Mouse (Mus musculus): ENCODE results near the gene Cenpb. TPM values are rescaled to one million over a fixed set of nuclear protein-coding genes. Genes with fewer than 3 reads are reported as not detected.

Cenpb gene
- total and polyA plus RNA-seq, 3 experiments, result 57.1 to 92.6 (median 71.9) TPM

DNA sequence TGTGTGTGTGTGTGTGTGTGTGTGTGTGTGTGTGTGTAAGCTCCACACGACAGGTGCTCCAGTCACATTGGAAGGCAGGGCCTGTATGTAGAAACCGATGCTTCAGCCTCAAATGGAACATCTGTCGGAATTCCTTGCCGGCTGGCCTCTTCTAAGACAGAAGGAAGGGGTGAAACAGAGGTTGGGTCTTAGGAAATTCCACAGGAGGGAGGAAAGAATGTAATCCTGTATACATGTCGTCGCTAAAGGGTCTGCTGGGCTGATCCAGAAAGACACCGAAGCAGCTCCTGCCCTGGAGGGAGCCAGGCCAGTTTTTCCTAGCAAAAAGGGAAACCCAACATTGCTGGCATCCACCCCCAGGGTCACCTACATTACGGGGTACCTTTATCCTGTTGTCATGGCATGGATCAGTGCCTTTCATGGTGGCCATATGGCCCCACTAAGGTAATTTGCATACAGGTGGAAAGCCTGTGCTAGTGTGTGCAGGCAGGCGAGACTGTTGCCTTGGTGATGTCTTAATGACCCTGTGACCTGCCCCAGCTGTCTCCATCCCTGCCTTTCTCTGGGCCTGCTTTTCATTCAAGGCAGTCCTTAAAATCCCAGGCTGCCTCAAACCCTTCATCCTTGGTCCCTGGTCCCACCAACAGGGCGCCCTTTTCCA lies 10.6 kb upstream of the Cenpb start:
- H3K9ac ChIP-seq (ENCODE audit: low read depth, low read length), result no peak overlapping the region
- no peak overlapping the region for H3K4me3 ChIP-seq
- TF ChIP-seq EP300 (IDR thresholded peaks at IDR 0.05; ENCODE audit: insufficient read depth, low read depth, low read length), result no peak
- no peak for TF ChIP-seq CTCF (IDR thresholded peaks at IDR 0.05)
- TF ChIP-seq POLR2A (IDR thresholded peaks at IDR 0.05; ENCODE audit: insufficient read depth, low read depth, low read length), result no peak
- intact Hi-C loops (cut with DNase I), result no loop called here
- H3K27me3 ChIP-seq (ENCODE audit: control insufficient read depth, insufficient read depth, low read length), result no peaks in the 10 kb centered on the region
- DNase-seq, result peak in 1 of 2 experiments; percentile 36
- no peaks in the 10 kb centered on the region for H3K36me3 ChIP-seq (ENCODE audit: control insufficient read depth, insufficient read depth, low read length)
- H3K79me2 ChIP-seq (replicated peaks; ENCODE audit: control insufficient read depth, insufficient read depth, low read length), result no peaks in the 10 kb centered on the region
- WGBS, result 80% methylated on average over 10 of the region's 10 CpGs
- no peak overlapping the region for H3K27ac ChIP-seq
- H3K4me1 ChIP-seq (ENCODE audit: control insufficient read depth, insufficient read depth, low read length), result peaks cover 5% of the 10 kb centered on the region

DNA sequence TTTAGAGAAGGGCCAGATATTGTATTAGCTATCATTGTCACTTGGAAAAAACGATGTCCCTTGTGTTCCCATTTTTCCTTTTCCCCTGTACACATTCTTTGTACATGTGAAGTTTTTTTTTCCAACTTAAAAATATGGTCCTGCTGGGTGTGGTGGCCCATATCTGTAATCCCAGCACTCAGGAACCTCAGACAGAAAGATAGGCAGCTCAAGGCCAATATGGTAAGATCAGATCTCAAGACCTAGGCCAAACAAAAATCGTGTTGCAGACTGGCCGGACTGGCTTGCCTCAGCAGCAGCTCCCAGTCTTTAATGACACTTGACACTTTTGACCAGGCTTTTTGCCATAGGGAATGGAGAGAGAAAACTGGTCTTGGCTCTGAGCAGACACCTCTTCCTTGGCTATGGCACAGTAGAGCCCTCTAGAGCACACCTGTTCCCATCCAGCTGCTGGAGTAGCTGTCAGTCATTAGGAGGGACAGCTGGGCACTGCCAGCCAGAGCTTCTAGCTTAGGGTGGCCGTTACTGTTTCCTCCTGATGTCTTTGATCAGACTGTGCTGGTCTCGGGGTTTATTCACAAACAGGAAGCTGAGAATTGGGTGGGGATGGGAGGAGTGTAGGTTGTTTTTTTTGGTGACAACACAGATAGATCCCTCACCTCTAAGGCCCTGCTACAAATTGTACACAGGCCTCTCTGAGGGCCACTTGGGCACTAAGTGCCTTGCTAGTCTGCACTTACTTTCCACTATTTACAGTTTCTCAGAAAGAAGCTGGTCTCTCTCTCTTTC lies 9.8 kb upstream of the Cenpb start:
- Histone ChIP-seq H3K79me2 (replicated peaks; ENCODE audit: control insufficient read depth, insufficient read depth, low read length) (no peaks in the 10 kb centered on the region), H3K4me1 (ENCODE audit: control insufficient read depth, insufficient read depth, low read length) (peaks cover 5% of the 10 kb centered on the region), H3K27ac (no peak overlapping the region), H3K36me3 (ENCODE audit: control insufficient read depth, insufficient read depth, low read length) (no peaks in the 10 kb centered on the region), H3K27me3 (ENCODE audit: control insufficient read depth, insufficient read depth, low read length) (no peaks in the 10 kb centered on the region), H3K9ac (ENCODE audit: low read depth, low read length) (no peak overlapping the region), H3K4me3 (no peak overlapping the region)
- 50% methylated on average over 5 of the region's 5 CpGs for WGBS
- DNase-seq, result no peak
- TF ChIP-seq CTCF (IDR thresholded peaks at IDR 0.05), result no peak
- TF ChIP-seq EP300 (IDR thresholded peaks at IDR 0.05; ENCODE audit: insufficient read depth, low read depth, low read length), result no peak
- TF ChIP-seq POLR2A (IDR thresholded peaks at IDR 0.05; ENCODE audit: insufficient read depth, low read depth, low read length), result no peak
- intact Hi-C loops (cut with DNase I), result loop anchor here (10.0 kb wide), 1 partner anchor 165 kb away; the partner anchor contains the start of gene Rnf24

DNA sequence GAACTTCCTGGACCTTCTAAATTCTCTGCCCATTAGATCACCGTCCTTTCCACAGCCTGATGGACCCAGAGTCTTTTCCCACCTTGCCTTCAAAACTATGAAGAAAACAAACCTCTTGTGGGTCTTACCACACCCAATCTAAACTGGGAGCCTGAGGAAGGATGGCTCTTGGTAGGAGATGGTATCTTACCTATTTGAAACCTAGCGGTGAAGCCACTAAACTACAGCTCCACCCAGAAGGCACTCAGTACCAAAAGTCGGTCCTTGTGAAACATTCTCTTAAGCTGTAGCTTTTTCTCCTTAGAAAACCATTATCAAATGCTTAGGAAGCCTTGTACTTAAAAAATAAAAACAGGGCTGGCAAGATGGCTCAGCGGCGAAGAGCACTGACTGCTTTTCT lies 8.4 kb upstream of the Cenpb start:
- no peaks in the 10 kb centered on the region for H3K79me2 ChIP-seq (replicated peaks; ENCODE audit: control insufficient read depth, insufficient read depth, low read length)

DNA sequence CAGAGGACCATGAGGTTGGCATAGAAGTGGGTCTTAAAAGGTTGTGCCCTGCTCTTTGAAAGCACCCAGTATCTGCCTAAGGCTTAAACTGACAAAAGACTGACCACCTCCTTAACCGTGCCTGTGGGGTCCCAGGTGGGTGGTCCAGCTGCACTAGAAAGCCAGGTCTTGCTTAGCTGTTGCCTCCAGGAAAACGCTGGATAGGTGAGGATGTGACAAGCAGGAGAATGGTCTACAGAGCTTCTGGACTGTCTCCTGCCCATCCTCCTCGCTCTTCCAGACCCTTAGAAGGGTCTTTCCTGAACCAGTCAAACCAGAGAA lies 7.7 kb upstream of the Cenpb start:
- 53% methylated on average over 3 of the region's 3 CpGs for WGBS
- Histone ChIP-seq H3K36me3 (ENCODE audit: control insufficient read depth, insufficient read depth, low read length) (no peaks in the 10 kb centered on the region), H3K27ac (peak overlapping the region; percentile 70), H3K4me3 (peak overlapping the region; percentile 63; the same call in 1 of the 2 replicates), H3K27me3 (ENCODE audit: control insufficient read depth, insufficient read depth, low read length) (no peaks in the 10 kb centered on the region), H3K4me1 (ENCODE audit: control insufficient read depth, insufficient read depth, low read length) (peaks cover 5% of the 10 kb centered on the region), H3K79me2 (replicated peaks; ENCODE audit: control insufficient read depth, insufficient read depth, low read length) (no peaks in the 10 kb centered on the region), H3K9ac (ENCODE audit: low read depth, low read length) (peak overlapping the region; percentile 68)
- intact Hi-C loops (cut with DNase I), result loop anchor here (10.0 kb wide), 1 partner anchor 167 kb away; the partner anchor contains the start of gene Rnf24
- TF ChIP-seq POLR2A (IDR thresholded peaks at IDR 0.05; ENCODE audit: insufficient read depth, low read depth, low read length) (no peak), EP300 (IDR thresholded peaks at IDR 0.05; ENCODE audit: insufficient read depth, low read depth, low read length) (no peak), CTCF (IDR thresholded peaks at IDR 0.05) (no peak)
- DNase-seq, result no peak

More for the DNA sequence above, 8.4 kb upstream of the Cenpb start:
- H3K27me3 ChIP-seq (ENCODE audit: control insufficient read depth, insufficient read depth, low read length), result no peaks in the 10 kb centered on the region
- no peak overlapping the region for H3K4me3 ChIP-seq
- intact Hi-C loops (cut with DNase I), result loop anchor here (10.0 kb wide), 1 partner anchor 166 kb away; the partner anchor contains the start of gene Rnf24
- no peak overlapping the region for H3K9ac ChIP-seq (ENCODE audit: low read depth, low read length)
- TF ChIP-seq EP300 (IDR thresholded peaks at IDR 0.05; ENCODE audit: insufficient read depth, low read depth, low read length), result no peak
- no peak for TF ChIP-seq CTCF (IDR thresholded peaks at IDR 0.05)
- no peak for TF ChIP-seq POLR2A (IDR thresholded peaks at IDR 0.05; ENCODE audit: insufficient read depth, low read depth, low read length)
- no peaks in the 10 kb centered on the region for H3K36me3 ChIP-seq (ENCODE audit: control insufficient read depth, insufficient read depth, low read length)
- WGBS, result 93% methylated on average over 5 of the region's 5 CpGs
- no peak for DNase-seq
- H3K27ac ChIP-seq, result no peak overlapping the region
- H3K4me1 ChIP-seq (ENCODE audit: control insufficient read depth, insufficient read depth, low read length), result peaks cover 5% of the 10 kb centered on the region

DNA sequence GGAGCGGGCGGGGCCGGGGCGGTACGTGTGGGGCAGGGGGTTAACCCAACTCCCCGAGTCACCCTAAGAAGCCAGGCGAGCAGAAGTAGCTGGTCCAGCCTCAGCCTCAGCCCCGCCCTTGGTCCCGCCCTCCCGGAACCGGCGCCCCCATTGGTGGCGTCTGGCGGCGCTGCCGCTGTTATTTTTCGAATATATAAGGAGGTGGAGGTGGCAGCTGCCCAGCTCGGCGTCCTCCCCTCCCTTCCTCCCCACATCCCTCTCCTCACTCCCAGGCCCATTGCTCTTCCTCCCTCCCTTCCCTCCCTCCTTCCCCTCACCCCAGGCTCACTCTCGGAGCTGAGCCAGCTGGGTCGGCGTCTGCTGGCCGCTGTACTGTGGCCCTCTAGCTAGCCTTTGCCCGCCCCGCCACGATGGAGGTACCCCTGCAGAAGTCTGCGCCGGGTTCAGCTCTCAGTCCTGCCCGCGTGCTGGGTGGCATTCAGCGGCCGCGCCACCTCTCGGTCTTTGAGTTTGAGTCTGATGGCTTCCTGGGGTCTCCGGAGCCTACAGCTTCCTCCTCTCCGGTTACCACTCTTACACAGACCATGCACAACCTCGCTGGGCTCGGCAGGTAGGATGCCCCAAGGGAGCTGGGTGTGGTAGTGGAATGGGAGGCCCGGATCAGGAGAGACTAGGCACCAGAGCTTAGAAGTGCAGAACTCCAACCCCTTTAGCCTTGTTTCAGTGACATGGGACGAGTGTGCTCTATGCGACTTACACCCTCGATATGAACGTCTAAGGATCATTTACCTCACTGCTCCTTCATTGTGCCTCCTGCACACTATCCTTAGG lies 7.1 kb upstream of the Cenpb start, which contains the start of the genes Cdc25b and Spef1:
Cdc25b (plus strand) TSS at position 179 of the 831 bp plus-strand sequence.
Spef1 (minus strand) TSS at position 512 of the 831 bp plus-strand sequence.
- Histone ChIP-seq H3K36me3 (ENCODE audit: control insufficient read depth, insufficient read depth, low read length) (no peaks in the 10 kb centered on the region), H3K9ac (ENCODE audit: low read depth, low read length) (peak within 1 kb of the TSS; percentile 70), H3K79me2 (replicated peaks; ENCODE audit: control insufficient read depth, insufficient read depth, low read length) (no peaks in the 10 kb centered on the region), H3K27ac (peak within 1 kb of the TSS; percentile 70), H3K4me3 (peak within 1 kb of the TSS; percentile 63), H3K27me3 (ENCODE audit: control insufficient read depth, insufficient read depth, low read length) (no peaks in the 10 kb centered on the region), H3K4me1 (ENCODE audit: control insufficient read depth, insufficient read depth, low read length) (peaks cover 5% of the 10 kb centered on the region)
- TF ChIP-seq POLR2A (IDR thresholded peaks at IDR 0.05; ENCODE audit: insufficient read depth, low read depth, low read length) (peak; percentile 62; the same call in 1 of the 2 replicates), CTCF (IDR thresholded peaks at IDR 0.05) (peak; percentile 58), EP300 (IDR thresholded peaks at IDR 0.05; ENCODE audit: insufficient read depth, low read depth, low read length) (0 out of 2 replicates have a peak, but pooled peaks have one; percentile 38)
- WGBS, result 2% methylated on average over 43 of the region's 43 CpGs
- DNase-seq, result peak; percentile 89 to 91
- intact Hi-C loops (cut with DNase I), result loop anchor here (10.0 kb wide), 1 partner anchor 168 kb away; the partner anchor contains the start of gene Rnf24
